Mouse (Mus musculus) cerebellum, postnatal 25 days (tissue): Measurements from ENCODE around the gene Isoc2b.
"Not testable (repeated sequence)": the region's sequence is repeated elsewhere in the genome, so short reads cannot be mapped to it uniquely, and the experiment has no call there.

Experiments
- DNase-seq, 2 experiments: peaks; one replicate each; pipeline ENCODE4 v3.0.0; 2021; ENCODE audit warnings: mixed read lengths in 2 of 2

Gene Isoc2b

GRCm38 (mm10) chr7:4870133-4870532, at the start of gene Isoc2b:
TSS of gene Isoc2b (minus strand) at chr7:4870258.
- no peak for DNase-seq

GRCm38 (mm10) chr7:4919096-4919495, 49.0 kb upstream of the Isoc2b start:
- no peak for DNase-seq

GRCm38 (mm10) chr7:4918681-4919080, 48.6 kb upstream of the Isoc2b start:
- no peak for DNase-seq

- DNase-seq = no peak
Observed at GRCm38 (mm10) chr7:4917494-4917893, 47.4 kb upstream of the Isoc2b start.

GRCm38 (mm10) chr7:4915669-4916416, 45.8 kb upstream of the Isoc2b start:
- peak; percentile 59 to 61 for DNase-seq

GRCm38 (mm10) chr7:4915007-4915665, 45.1 kb upstream of the Isoc2b start, which contains the start of gene Zfp628:
TSS of gene Zfp628 (plus strand) at chr7:4915217.
- DNase-seq = peak; percentile 97 to 98

- DNase-seq = no peak
Observed at GRCm38 (mm10) chr7:4912248-4912647, 42.2 kb upstream of the Isoc2b start.

GRCm38 (mm10) chr7:4911561-4911960, 41.5 kb upstream of the Isoc2b start:
- peak; percentile 56 to 75 for DNase-seq

GRCm38 (mm10) chr7:4906466-4906950, 36.5 kb upstream of the Isoc2b start, which contains the start of gene Gm36210:
TSS of gene Gm36210 (minus strand) at chr7:4906516.
- DNase-seq = no peak

GRCm38 (mm10) chr7:4902404-4902803, 32.3 kb upstream of the Isoc2b start:
- DNase-seq = no peak

GRCm38 (mm10) chr7:4901171-4901570, 31.1 kb upstream of the Isoc2b start:
- DNase-seq = peak in 1 of 2 experiments; percentile 46

GRCm38 (mm10) chr7:4900523-4900851, 30.4 kb upstream of the Isoc2b start:
- no peak for DNase-seq

- DNase-seq = peak in 1 of 2 experiments; percentile 32
Observed at GRCm38 (mm10) chr7:4899649-4900522, 29.8 kb upstream of the Isoc2b start.

GRCm38 (mm10) chr7:4898851-4899648, 29.0 kb upstream of the Isoc2b start:
- DNase-seq = peak; percentile 40 to 50

GRCm38 (mm10) chr7:4895186-4895585, 25.1 kb upstream of the Isoc2b start:
- DNase-seq = no peak

GRCm38 (mm10) chr7:4886680-4887079, 16.6 kb upstream of the Isoc2b start:
- DNase-seq = no peak

- not testable (repeated sequence) for DNase-seq
Observed at GRCm38 (mm10) chr7:4879036-4879435, 9.0 kb upstream of the Isoc2b start.

GRCm38 (mm10) chr7:4878186-4878585, 8.1 kb upstream of the Isoc2b start:
- no peak for DNase-seq

GRCm38 (mm10) chr7:4877226-4877625, 7.2 kb upstream of the Isoc2b start:
- DNase-seq = peak in 1 of 2 experiments; percentile 36

GRCm38 (mm10) chr7:4876753-4877221, 6.7 kb upstream of the Isoc2b start, which contains the start of gene Isoc2a:
TSS of gene Isoc2a (plus strand) at chr7:4877153.
- peak; percentile 87 to 93 for DNase-seq

GRCm38 (mm10) chr7:4866631-4867180, 3.4 kb downstream of the Isoc2b start:
- DNase-seq = no peak
